Mouse (Mus musculus): ENCODE results near the gene Per2.

- TF ChIP-seq TCF12 (IDR thresholded peaks at IDR 0.05; ENCODE audit: insufficient read depth, poor library complexity, severe bottlenecking): no peak
- no peak for TF ChIP-seq MYOG (IDR thresholded peaks at IDR 0.05; ENCODE audit: control insufficient read depth in 1 of 3, insufficient read depth in 1 of 3, insufficient read length in 2 of 3, low read depth in 2 of 3)
- no peak for TF ChIP-seq CEBPB (IDR thresholded peaks at IDR 0.05; ENCODE audit: insufficient read depth, poor library complexity, severe bottlenecking)
- TF ChIP-seq POLR2A (IDR thresholded peaks at IDR 0.05; ENCODE audit: insufficient read length, low read depth): no peak
- TF ChIP-seq MYOD1 (IDR thresholded peaks at IDR 0.05; ENCODE audit: control insufficient read depth in 1 of 3, insufficient read length in 2 of 3, low read depth in 2 of 3): no peak
- TF ChIP-seq USF1 (IDR thresholded peaks at IDR 0.05; ENCODE audit: low read depth): no peak
These were observed 39.5 kb upstream of the Per2 start for GRCm38 (mm10) chr1:91498579-91498978.
